Mouse (Mus musculus) monocyte, adult 2 months (primary cell): ENCODE results near the gene Rfxap.
"Not testable (repeated sequence)": the region's sequence is repeated elsewhere in the genome, so short reads cannot be mapped to it uniquely, and the experiment has no call there.

Experiments
- DNase-seq, 2 experiments: peaks; one replicate each; pipeline ENCODE4 v3.0.0; 2022; ENCODE audit warnings: low spot score in 2 of 2, low read depth in 1 of 2

Rfxap gene

GRCm38 (mm10) chr3:54768592-54768991 is 39.0 kb downstream of the Rfxap start:
- DNase-seq: no peak

- no peak for DNase-seq
These were observed 40.8 kb downstream of the Rfxap start for GRCm38 (mm10) chr3:54766811-54767210.

- no peak for DNase-seq
These were observed 41.6 kb downstream of the Rfxap start for GRCm38 (mm10) chr3:54766034-54766433.

GRCm38 (mm10) chr3:54765521-54765920 is 42.1 kb downstream of the Rfxap start:
- not testable (repeated sequence) for DNase-seq

- no peak for DNase-seq
These were observed 43.2 kb downstream of the Rfxap start for GRCm38 (mm10) chr3:54764418-54764817.

GRCm38 (mm10) chr3:54761258-54761657 is 46.3 kb downstream of the Rfxap start:
- DNase-seq: no peak

- no peak for DNase-seq
These were observed 47.1 kb downstream of the Rfxap start for GRCm38 (mm10) chr3:54760321-54761115.

GRCm38 (mm10) chr3:54759211-54759610 is 48.4 kb downstream of the Rfxap start:
- DNase-seq: no peak

GRCm38 (mm10) chr3:54757446-54757845 is 50.1 kb downstream of the Rfxap start:
- no peak for DNase-seq

GRCm38 (mm10) chr3:54756058-54756457 is 51.5 kb downstream of the Rfxap start:
- no peak for DNase-seq

GRCm38 (mm10) chr3:54755145-54756041 is 52.2 kb downstream of the Rfxap start, which contains the start of gene Smad9:
Gene Smad9 (plus strand): TSS chr3:54755582.
- DNase-seq: no peak

GRCm38 (mm10) chr3:54753411-54753810 is 54.2 kb downstream of the Rfxap start:
- no peak for DNase-seq
